Mouse (Mus musculus): Measurements from ENCODE around the gene Zbtb11. TPM values are rescaled to one million over a fixed set of nuclear protein-coding genes. Genes with fewer than 3 reads are reported as not detected.
A peak's percentile ranks its signal among the peaks of the same experiment; 100 is the strongest.

Zbtb11 gene
- polyA plus RNA-seq, 1 experiment from 2014 or later = 22.1 TPM

GRCm38 (mm10) chr16:55972626-55973201, 969 bp upstream of the Zbtb11 start:
- Histone ChIP-seq H3K4me2 (peak overlapping the region; percentile 89), H3K4me3 (peak overlapping the region; percentile 87), H3K4me1 (replicated peaks) (peaks cover 43% of the 10 kb centered on the region), H3K27me3 (no peaks in the 10 kb centered on the region), H3K9ac (peak overlapping the region; percentile 26; the same call in 1 of the 2 replicates), H3K27ac (replicated peaks) (peak overlapping the region; percentile 88), H3K9me3 (no peaks in the 10 kb centered on the region), H3K36me3 (peaks cover 38% of the 10 kb centered on the region)
- WGBS = 61% methylated on average over 10 of the region's 10 CpGs
- no peak for ATAC-seq (ENCODE audit: low FRiP score, low read depth)

- peak; percentile 68 for ATAC-seq (ENCODE audit: low FRiP score, low read depth)
- Histone ChIP-seq H3K4me1 (replicated peaks) (peaks cover 30% of the 10 kb centered on the region), H3K9me3 (no peaks in the 10 kb centered on the region), H3K27me3 (no peaks in the 10 kb centered on the region), H3K9ac (peak overlapping the region; percentile 91), H3K36me3 (peaks cover 33% of the 10 kb centered on the region), H3K27ac (replicated peaks) (peak overlapping the region; percentile 88), H3K4me3 (peak overlapping the region; percentile 87), H3K4me2 (peak overlapping the region; percentile 89)
- WGBS = under 1% methylated on average over 54 of the region's 55 CpGs
Observed at GRCm38 (mm10) chr16:55974256-55974902, 696 bp downstream of the Zbtb11 start.

DNA sequence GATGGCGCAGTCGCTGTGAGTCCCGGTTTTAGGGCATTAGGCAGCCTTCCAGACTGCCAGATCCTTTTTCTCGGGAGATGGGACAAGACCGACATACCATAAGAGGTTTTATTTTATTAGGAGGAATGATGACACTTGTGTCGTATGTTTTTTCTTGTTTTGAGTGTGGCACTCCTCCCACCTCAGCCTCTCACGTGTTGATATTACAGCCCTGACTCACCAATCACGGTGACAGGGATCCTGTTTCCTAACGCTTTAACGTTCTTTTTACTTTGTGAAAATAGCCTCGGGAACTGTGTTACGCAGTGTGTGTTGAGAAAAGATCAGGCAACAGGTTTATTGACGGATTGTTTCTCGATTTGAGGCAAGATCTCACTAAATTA, 1.2 kb downstream of the Zbtb11 start:
- peak overlapping the region; percentile 89 for H3K4me2 ChIP-seq
- peak overlapping the region; percentile 91 for H3K9ac ChIP-seq
- H3K27me3 ChIP-seq = no peaks in the 10 kb centered on the region
- WGBS = 5% methylated on average over 14 of the region's 14 CpGs
- peak overlapping the region; percentile 88 for H3K27ac ChIP-seq (replicated peaks)
- peaks cover 28% of the 10 kb centered on the region for H3K36me3 ChIP-seq
- no peaks in the 10 kb centered on the region for H3K9me3 ChIP-seq
- peak overlapping the region; percentile 87 for H3K4me3 ChIP-seq
- ATAC-seq (ENCODE audit: low FRiP score, low read depth) = no peak
- H3K4me1 ChIP-seq (replicated peaks) = peaks cover 30% of the 10 kb centered on the region

GRCm38 (mm10) chr16:55986001-55986400, 12.3 kb downstream of the Zbtb11 start:
- H3K27me3 ChIP-seq = no peaks in the 10 kb centered on the region
- H3K36me3 ChIP-seq = peaks cover 41% of the 10 kb centered on the region
- no peaks in the 10 kb centered on the region for H3K4me1 ChIP-seq (replicated peaks)
- no peak overlapping the region for H3K27ac ChIP-seq (replicated peaks)
- H3K9me3 ChIP-seq = no peaks in the 10 kb centered on the region
- no peak for ATAC-seq (ENCODE audit: low FRiP score, low read depth)
- no peak overlapping the region for H3K9ac ChIP-seq
- H3K4me2 ChIP-seq = no peak overlapping the region
- H3K4me3 ChIP-seq = no peak overlapping the region
- 94% methylated on average over 3 of the region's 3 CpGs for WGBS

DNA sequence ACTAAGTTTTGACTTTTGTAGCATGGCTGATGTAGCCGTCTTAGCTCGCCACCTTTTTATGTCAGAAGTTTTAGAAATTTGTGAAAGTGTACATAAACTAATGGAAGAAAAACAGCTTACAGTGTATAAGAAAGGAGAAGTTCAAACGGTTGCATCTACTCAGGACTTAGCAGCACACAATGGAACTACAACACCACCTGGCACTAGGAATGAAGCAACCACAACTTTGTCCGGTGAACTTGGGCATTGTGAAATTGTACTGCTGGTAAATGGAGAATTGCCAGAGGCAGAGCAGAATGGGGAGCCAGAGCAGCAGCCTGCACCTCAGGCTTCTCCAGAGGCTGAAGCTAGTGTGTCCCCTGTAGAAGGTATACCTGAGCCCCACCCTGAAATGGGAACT, 16.6 kb downstream of the Zbtb11 start:
- Histone ChIP-seq H3K4me2 (no peak overlapping the region), H3K36me3 (peaks cover 38% of the 10 kb centered on the region), H3K9me3 (no peaks in the 10 kb centered on the region), H3K27ac (replicated peaks) (no peak overlapping the region), H3K4me1 (replicated peaks) (no peaks in the 10 kb centered on the region), H3K4me3 (no peak overlapping the region), H3K27me3 (no peaks in the 10 kb centered on the region), H3K9ac (no peak overlapping the region)
- no peak for ATAC-seq (ENCODE audit: low FRiP score, low read depth)
- 93% methylated on average over 4 of the region's 4 CpGs for WGBS

DNA sequence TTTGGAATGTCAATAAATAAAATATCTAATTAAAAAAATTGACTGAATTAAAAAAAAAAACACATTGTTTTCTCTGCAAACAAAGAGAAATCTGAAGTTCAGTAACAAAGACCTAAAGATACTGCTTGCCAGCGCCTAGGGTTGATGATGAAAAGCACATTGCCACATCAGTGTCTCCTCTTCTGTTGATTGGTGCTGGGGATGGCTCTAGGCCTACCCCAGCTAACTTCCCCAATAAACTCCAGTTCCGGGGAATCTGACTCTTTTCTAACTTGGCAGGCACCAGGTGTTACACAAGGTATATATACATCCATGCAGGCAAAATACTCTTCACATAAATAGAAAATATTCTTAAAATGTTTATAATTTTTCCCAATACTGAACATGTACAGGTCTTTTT, 20.6 kb downstream of the Zbtb11 start:
- no peaks in the 10 kb centered on the region for H3K4me1 ChIP-seq (replicated peaks)
- H3K27ac ChIP-seq (replicated peaks) = no peak overlapping the region
- peaks cover 48% of the 10 kb centered on the region for H3K36me3 ChIP-seq
- H3K4me2 ChIP-seq = no peak overlapping the region
- 92% methylated on average over 2 of the region's 2 CpGs for WGBS
- no peaks in the 10 kb centered on the region for H3K27me3 ChIP-seq
- H3K9ac ChIP-seq = no peak overlapping the region
- no peaks in the 10 kb centered on the region for H3K9me3 ChIP-seq
- no peak overlapping the region for H3K4me3 ChIP-seq
- no peak for ATAC-seq (ENCODE audit: low FRiP score, low read depth)

- Histone ChIP-seq H3K4me2 (no peak overlapping the region), H3K36me3 (peaks cover 55% of the 10 kb centered on the region), H3K9ac (no peak overlapping the region), H3K4me3 (no peak overlapping the region), H3K4me1 (replicated peaks) (no peaks in the 10 kb centered on the region), H3K9me3 (no peaks in the 10 kb centered on the region), H3K27me3 (no peaks in the 10 kb centered on the region), H3K27ac (replicated peaks) (no peak overlapping the region)
- no peak for ATAC-seq (ENCODE audit: low FRiP score, low read depth)
- 96% methylated on average over 11 of the region's 11 CpGs for WGBS
Observed at GRCm38 (mm10) chr16:56006798-56007197, 33.1 kb downstream of the Zbtb11 start.

DNA sequence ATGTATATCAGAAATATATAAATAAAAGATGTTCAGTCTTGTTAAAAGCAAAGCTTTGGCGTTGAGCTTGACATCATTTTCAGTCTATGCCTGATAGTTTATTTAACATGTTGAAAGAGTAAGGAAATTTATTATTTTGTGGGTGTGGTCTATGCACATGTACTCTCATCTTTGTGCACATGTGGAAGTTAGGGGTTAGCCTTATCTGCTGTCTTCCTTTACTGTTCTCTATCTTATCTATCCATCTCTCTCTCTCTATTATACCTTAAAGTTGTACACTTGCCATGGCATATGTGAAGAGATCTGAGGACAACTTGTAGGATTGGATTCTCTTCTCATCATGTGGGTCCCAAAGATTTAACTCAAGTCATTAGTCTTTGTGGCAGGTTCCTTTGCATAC, 35.2 kb downstream of the Zbtb11 start:
- H3K4me1 ChIP-seq (replicated peaks) = no peaks in the 10 kb centered on the region
- no peak overlapping the region for H3K4me2 ChIP-seq
- H3K9ac ChIP-seq = no peak overlapping the region
- no peak for ATAC-seq (ENCODE audit: low FRiP score, low read depth)
- H3K4me3 ChIP-seq = no peak overlapping the region
- H3K9me3 ChIP-seq = no peaks in the 10 kb centered on the region
- 91% methylated on average over 1 of the region's 1 CpGs for WGBS
- H3K36me3 ChIP-seq = peaks cover 50% of the 10 kb centered on the region
- no peaks in the 10 kb centered on the region for H3K27me3 ChIP-seq
- no peak overlapping the region for H3K27ac ChIP-seq (replicated peaks)

- H3K9me3 ChIP-seq = no peaks in the 10 kb centered on the region
- no peaks in the 10 kb centered on the region for H3K4me1 ChIP-seq (replicated peaks)
- H3K27ac ChIP-seq (replicated peaks) = no peak overlapping the region
- H3K9ac ChIP-seq = no peak overlapping the region
- no peak overlapping the region for H3K4me3 ChIP-seq
- peaks cover 31% of the 10 kb centered on the region for H3K36me3 ChIP-seq
- WGBS = 91% methylated on average over 10 of the region's 10 CpGs
- no peak overlapping the region for H3K4me2 ChIP-seq
- ATAC-seq (ENCODE audit: low FRiP score, low read depth) = peak; percentile 39
- no peaks in the 10 kb centered on the region for H3K27me3 ChIP-seq
Observed at GRCm38 (mm10) chr16:56012789-56013743, 39.4 kb downstream of the Zbtb11 start.

- Histone ChIP-seq H3K27me3 (no peaks in the 10 kb centered on the region), H3K4me3 (no peak overlapping the region), H3K4me1 (replicated peaks) (no peaks in the 10 kb centered on the region), H3K36me3 (peaks cover 40% of the 10 kb centered on the region), H3K4me2 (no peak overlapping the region), H3K9me3 (no peaks in the 10 kb centered on the region), H3K27ac (replicated peaks) (no peak overlapping the region), H3K9ac (no peak overlapping the region)
- ATAC-seq (ENCODE audit: low FRiP score, low read depth) = no peak
- WGBS = 88% methylated on average over 7 of the region's 7 CpGs
Observed at GRCm38 (mm10) chr16:56014076-56014475, 40.4 kb downstream of the Zbtb11 start.

- Histone ChIP-seq H3K27ac (replicated peaks) (no peak overlapping the region), H3K36me3 (peaks cover 42% of the 10 kb centered on the region), H3K4me3 (no peak overlapping the region), H3K4me2 (no peak overlapping the region), H3K4me1 (replicated peaks) (no peaks in the 10 kb centered on the region), H3K9me3 (no peaks in the 10 kb centered on the region), H3K27me3 (no peaks in the 10 kb centered on the region), H3K9ac (no peak overlapping the region)
- ATAC-seq (ENCODE audit: low FRiP score, low read depth) = no peak
- 98% methylated on average over 7 of the region's 7 CpGs for WGBS
Observed at GRCm38 (mm10) chr16:56019660-56020059, 46.0 kb downstream of the Zbtb11 start.

Measured in hindbrain, embryonic 15.5 days (tissue).